ENCODE assay signal across 24 mouse cellular contexts in the genomic region with DNA sequence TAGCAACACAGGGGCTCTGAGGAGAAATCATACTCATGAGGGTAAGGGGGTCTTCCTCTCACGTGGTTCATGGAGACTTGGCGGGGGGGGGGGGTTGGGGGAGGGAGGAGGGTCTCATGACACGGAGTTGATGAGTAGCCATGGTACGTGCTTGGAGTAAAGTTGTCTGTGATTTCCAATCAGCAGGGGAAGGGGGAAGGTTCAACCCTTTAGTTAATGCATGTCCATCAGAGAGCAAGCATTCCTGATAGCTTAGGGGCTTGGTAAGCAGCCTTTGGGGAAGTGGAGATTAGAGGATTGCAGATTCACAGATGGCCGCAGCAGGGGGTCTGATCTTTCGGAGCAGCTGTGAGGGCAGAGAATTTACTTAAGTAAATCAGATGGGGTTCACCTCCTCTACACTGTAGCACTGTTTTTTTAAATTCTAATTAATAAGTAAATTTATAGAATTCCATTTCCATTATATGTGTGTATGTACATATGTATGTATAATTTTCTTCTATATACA. TPM values are rescaled to one million over a fixed set of nuclear protein-coding genes. Genes with fewer than 3 reads are reported as not detected.
DNase-seq lines count a peak whose midpoint lies in the region; ATAC-seq lines count a peak whose summit lies in the region.
"Had no signal": no experiment of that assay in that cellular context is flagged by ENCODE, and none has a peak within 500 bp of the region (broad histone marks: within the 10 kb centered on the region; RNA-seq: fewer than 3 reads in every experiment).

No protein-coding gene starts in this region.

- H3K4me3 ChIP-seq in neural tube, embryonic 11.5 days (ENCODE audit: low read depth, low read length) = no peak overlapping the region
- H3K4me3 ChIP-seq: embryonic facial prominence, embryonic 13.5 days; left cerebral cortex, adult 2 months; limb, embryonic 10.5 days; megakaryocyte, embryonic 14.5 days; myocyte had no signal

- DNase-seq in heart, adult 11 months = peak; percentile 76
- no peak for DNase-seq in heart, postnatal 25 days (ENCODE audit: low spot score)
- peak; percentile 47 for DNase-seq in neural tube, embryonic 11.5 days (ENCODE audit: low spot score)
- no peak for DNase-seq in neural tube, embryonic 10.5 days (ENCODE audit: extremely low spot score, low spot score)
- DNase-seq in embryo, embryonic 11 days = peak; percentile 30
- DNase-seq in yolk sac, embryonic 10.5 days (ENCODE audit: low spot score) = peak; percentile 69
- no peak for DNase-seq in ovary, adult 18-20 months (ENCODE audit: low spot score)
- no peak for DNase-seq in lung, postnatal 10 days
- DNase-seq: adrenal gland, postnatal 14 days; cerebellum, adult 11 months; heart, postnatal 36 days; kidney, adult 9 months; kidney, postnatal 25 days; liver, postnatal 0 days; lung, postnatal 14 days; thymus, postnatal 36 days had no signal

- H3K27ac ChIP-seq in neural tube, embryonic 11.5 days (ENCODE audit: low read depth, low read length) = no peak overlapping the region
- H3K27ac ChIP-seq: embryonic facial prominence, embryonic 13.5 days; left cerebral cortex, adult 2 months; limb, embryonic 10.5 days had no signal

- H3K9ac ChIP-seq in neural tube, embryonic 11.5 days (ENCODE audit: low read length) = no peak overlapping the region
- H3K9ac ChIP-seq: embryonic facial prominence, embryonic 13.5 days; liver, postnatal 0 days had no signal

- no peaks in the 10 kb centered on the region for H3K27me3 ChIP-seq in neural tube, embryonic 11.5 days (ENCODE audit: control insufficient read depth, insufficient read depth, low read length)
- H3K27me3 ChIP-seq: Patski had no signal

- 33% methylated on average over 6 of the region's 6 CpGs for WGBS in neural tube, embryonic 11.5 days

- no peaks in the 10 kb centered on the region for H3K9me3 ChIP-seq in neural tube, embryonic 11.5 days (ENCODE audit: control insufficient read depth, low read length)
- H3K9me3 ChIP-seq: embryonic facial prominence, embryonic 13.5 days; limb, embryonic 10.5 days; megakaryocyte, embryonic 14.5 days had no signal

- no peaks in the 10 kb centered on the region for H3K36me3 ChIP-seq in neural tube, embryonic 11.5 days (ENCODE audit: control insufficient read depth, insufficient read depth, low read length)
- H3K36me3 ChIP-seq: embryonic facial prominence, embryonic 13.5 days; limb, embryonic 10.5 days had no signal

- no peak for ATAC-seq in neural tube, embryonic 11.5 days (ENCODE audit: insufficient read depth, low FRiP score, low TSS enrichment)
- ATAC-seq: forebrain, embryonic 16.5 days; liver, postnatal 0 days; Patski had no signal

- no peaks in the 10 kb centered on the region for H3K4me1 ChIP-seq in neural tube, embryonic 11.5 days (ENCODE audit: control insufficient read depth, insufficient read depth, low read length)
- H3K4me1 ChIP-seq: embryonic facial prominence, embryonic 13.5 days; limb, embryonic 10.5 days had no signal

- H3K4me2 ChIP-seq in neural tube, embryonic 11.5 days (ENCODE audit: low read depth) = no peak overlapping the region
- H3K4me2 ChIP-seq: embryonic facial prominence, embryonic 13.5 days; heart, embryonic 11.5 days had no signal

- intact Hi-C loops in heart, postnatal 25 days (cut with DNase I) = no loop called here

RNA-seq across cellular contexts. Expression of a gene that starts 18.2 kb away (rescaled TPM):
- total RNA-seq in heart, postnatal 25 days (2021) = 10 to 100 TPM; 84.7 to 87.3 TPM
- 50.2 and 54.1 TPM in 2 replicates for polyA plus RNA-seq in neural tube, embryonic 11.5 days (2014; fragmentation: Nextera tagmentation; extraction: Ambion mirVana)

RNA-seq across cellular contexts. Expression of a gene that starts 20.4 kb away (rescaled TPM):
- total RNA-seq in heart, postnatal 25 days (2021) = 100 to 1,000 TPM; 275 to 277 TPM
- 11.4 and 12.3 TPM in 2 replicates for polyA plus RNA-seq in neural tube, embryonic 11.5 days (2014; fragmentation: Nextera tagmentation; extraction: Ambion mirVana)

RNA-seq across cellular contexts. Expression of a gene that starts 51.7 kb away (rescaled TPM):
- total RNA-seq in heart, postnatal 25 days (2021) = 100 to 1,000 TPM in 1 of 2 experiments, 10 to 100 TPM in 1; 91.3 to 119 TPM
- polyA plus RNA-seq in neural tube, embryonic 11.5 days (2014; fragmentation: Nextera tagmentation; extraction: Ambion mirVana) = 34.7 and 42.1 TPM in 2 replicates

Comparison
In these comparisons a context has a peak if more than half of its experiments do, and no peak if none do; other contexts are left out.
1. DNase-seq: peak in heart, adult 11 months (single experiment), neural tube, embryonic 11.5 days (single experiment), embryo, embryonic 11 days (single experiment) and yolk sac, embryonic 10.5 days (single experiment); none in heart, postnatal 25 days (single experiment), neural tube, embryonic 10.5 days (single experiment), ovary, adult 18-20 months (single experiment) and lung, postnatal 10 days (single experiment).